Mouse (Mus musculus) ES-E14 (cell line): Measurements from ENCODE around the gene S100a16.

Source experiments
- CHD2 ChIP-seq: IDR thresholded peaks from 2 replicates; pipeline ENCODE4 v1.6.1; 2014; ENCODE audit warnings: mild to moderate bottlenecking, low read depth, low read length, inconsistent platforms
- HCFC1 ChIP-seq: IDR thresholded peaks from 2 replicates; pipeline ENCODE4 v1.6.1; 2012; ENCODE audit warnings: low read length, inconsistent platforms, borderline replicate concordance; ENCODE audit not compliant: insufficient read depth
- ZNF384 ChIP-seq: IDR thresholded peaks from 2 replicates; pipeline ENCODE4 v1.6.1; 2012; ENCODE audit warnings: low read depth, low read length, inconsistent platforms

GRCm38 (mm10) chr3:90537905-90538296 is 847 bp downstream of the S100a16 start:
- TF ChIP-seq CHD2 (no peak), HCFC1 (no peak), ZNF384 (no peak)
